Mouse (Mus musculus): ENCODE data around the gene Htt.

GRCm38 (mm10) chr5:34933461-34933860, 171.9 kb downstream of the Htt start:
- no peak for TF ChIP-seq CTCF (IDR thresholded peaks at IDR 0.05; ENCODE audit: low read depth, low read length)
- no peak for TF ChIP-seq POLR2A (IDR thresholded peaks at IDR 0.05; ENCODE audit: insufficient read depth, low read length)
